Mouse (Mus musculus) frontal cortex, postnatal 36 days (tissue): Measurements from ENCODE around the gene Pcca.

ENCODE experiments used
- DNase-seq, 2 experiments: peaks; one replicate each; pipeline ENCODE4 v3.0.0; 2022; ENCODE audit warnings: low spot score in 2 of 2

The Pcca gene

GRCm38 (mm10) chr14:122885893-122886292 is 351.8 kb downstream of the Pcca start:
- DNase-seq: peak; percentile 34 to 38

DNA sequence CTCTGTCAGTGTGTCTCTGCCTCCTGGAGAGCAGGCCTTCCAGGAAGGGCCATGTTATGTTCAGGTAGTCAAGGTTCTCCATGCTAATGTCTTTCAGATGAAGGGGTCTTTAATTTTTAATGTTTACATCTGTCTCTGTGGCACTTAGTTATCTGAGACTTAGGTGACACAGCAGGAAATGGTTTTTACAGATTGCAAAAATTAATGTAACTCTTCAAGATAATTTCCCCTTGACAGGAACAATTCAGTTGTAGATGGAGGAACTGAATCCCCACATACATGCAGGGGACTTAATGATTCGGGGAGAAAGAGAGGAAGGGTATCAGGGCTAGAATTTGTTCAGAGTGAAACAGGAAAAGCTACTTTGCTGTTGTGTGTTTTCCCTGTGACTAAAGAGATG is 353.2 kb downstream of the Pcca start:
- no peak for DNase-seq

- DNase-seq: no peak
These were observed 353.8 kb downstream of the Pcca start for GRCm38 (mm10) chr14:122887702-122888479.

GRCm38 (mm10) chr14:122888480-122888872 is 354.4 kb downstream of the Pcca start:
- DNase-seq: no peak

- DNase-seq: no peak
These were observed 357.4 kb downstream of the Pcca start for GRCm38 (mm10) chr14:122891470-122891968.

DNA sequence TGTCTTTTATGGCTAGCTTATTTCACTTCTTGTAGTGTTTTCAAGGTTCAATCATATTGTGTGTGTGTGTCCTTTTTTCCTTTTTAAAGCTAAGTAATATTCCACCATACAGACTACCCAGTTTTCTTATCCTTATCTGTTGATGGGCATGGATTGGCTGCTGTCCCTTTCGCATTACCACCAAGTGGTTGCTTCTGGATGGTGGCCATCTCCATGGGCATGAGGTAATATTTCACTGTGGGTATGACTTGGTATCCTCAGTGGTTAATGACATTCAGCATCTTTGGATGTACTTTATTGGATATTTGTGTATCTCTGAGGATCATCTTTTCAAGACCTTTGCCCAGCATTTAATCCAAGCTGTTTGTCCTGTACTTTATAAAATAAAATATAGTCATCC is 362.0 kb downstream of the Pcca start:
- DNase-seq: no peak

DNA sequence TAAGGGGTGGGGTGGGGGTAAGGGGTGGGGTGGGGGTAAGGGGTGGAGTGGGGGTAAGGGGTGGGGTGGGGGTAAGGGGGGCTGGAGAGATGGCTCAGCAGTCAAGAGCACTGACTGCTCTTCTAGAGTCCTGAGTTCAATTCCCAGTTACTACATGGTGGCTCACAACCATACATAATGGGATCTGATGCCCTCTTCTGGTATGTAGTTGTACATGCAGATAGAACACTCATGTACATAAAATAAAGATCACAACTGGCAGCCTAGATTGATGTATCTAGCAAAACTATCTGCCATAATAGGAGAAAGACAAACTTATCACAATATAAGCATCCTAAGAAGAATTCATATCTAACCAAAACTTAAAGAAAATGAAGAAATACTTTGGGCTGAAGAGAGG is 364.4 kb downstream of the Pcca start:
- no peak for DNase-seq

DNA sequence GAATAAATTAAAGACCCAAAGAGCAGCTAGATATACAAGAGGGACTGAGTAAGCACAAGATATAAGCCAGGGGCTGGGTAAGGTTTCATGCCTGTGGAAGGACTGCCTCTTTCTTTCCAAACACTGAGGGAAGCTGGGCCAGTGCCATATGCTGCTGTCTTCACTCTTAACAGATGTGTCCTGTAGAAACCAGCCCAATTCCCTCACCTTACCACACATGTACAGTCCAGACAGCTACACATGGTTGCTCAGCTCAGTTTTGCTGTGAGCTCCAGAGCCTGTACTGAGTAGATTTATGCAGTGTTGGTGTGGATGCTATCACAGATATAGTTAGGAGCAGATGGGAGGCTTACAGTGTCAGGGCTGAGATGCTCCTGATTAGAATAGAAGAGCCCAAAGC is 366.6 kb downstream of the Pcca start:
- DNase-seq: no peak

DNA sequence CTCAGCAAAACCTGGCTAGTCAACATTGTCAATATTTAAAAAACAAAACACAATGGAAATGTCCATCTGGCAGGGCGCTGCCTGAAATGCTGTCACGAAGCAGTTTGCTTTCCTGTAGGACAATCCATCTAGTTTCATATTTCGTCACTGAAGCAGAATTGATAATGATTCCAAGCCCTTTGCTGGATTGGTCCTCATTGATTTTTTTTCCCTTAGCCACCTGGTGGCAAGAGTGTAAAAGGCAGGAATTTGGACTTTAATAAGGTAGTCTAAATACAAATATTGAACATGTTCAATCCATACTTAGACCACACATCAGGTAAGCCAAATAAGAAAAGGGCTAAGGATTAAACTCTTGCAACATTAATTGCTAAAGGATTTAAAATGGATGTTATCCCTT is 367.1 kb downstream of the Pcca start:
- no peak for DNase-seq

DNA sequence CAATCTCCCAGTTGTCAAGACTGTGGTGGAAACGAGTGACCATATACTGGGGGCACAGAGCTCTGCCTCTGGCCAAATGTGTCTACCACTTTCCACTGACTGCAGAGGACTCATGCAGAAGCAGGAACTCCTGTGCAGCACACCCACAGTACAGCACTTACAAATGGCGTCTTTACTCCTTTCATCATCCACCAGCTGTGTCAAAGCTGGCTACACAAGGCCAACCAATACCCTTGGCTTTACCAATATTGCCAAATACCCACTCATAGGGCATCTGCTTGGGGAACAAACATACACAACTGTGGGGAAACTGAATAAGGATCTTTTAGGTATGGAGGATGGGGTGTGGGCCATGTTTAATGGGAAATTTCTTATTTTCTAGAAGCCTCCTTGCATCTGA is 367.6 kb downstream of the Pcca start:
- DNase-seq: no peak

DNA sequence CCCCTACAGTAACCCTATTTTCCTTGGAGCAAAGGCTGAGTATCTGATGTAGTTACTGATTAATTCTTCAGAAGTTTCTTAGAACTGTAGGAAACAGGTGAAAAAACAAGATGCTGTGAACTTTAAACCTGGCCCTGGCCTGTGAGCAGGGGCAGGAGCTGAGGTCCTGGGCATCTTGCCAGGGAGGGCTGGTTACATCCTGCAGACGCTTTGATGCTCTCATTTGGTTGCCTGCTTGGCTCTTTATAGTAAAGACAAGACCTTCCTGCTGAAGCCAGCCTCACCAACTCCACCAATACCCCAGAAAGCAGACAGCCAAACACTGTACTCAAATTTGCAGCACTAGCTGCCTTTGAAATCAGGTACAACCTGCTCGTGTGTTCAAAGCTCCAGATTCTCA is 368.0 kb downstream of the Pcca start:
- DNase-seq: no peak

GRCm38 (mm10) chr14:122902884-122903283 is 368.8 kb downstream of the Pcca start:
- DNase-seq: peak; percentile 24 to 51

DNA sequence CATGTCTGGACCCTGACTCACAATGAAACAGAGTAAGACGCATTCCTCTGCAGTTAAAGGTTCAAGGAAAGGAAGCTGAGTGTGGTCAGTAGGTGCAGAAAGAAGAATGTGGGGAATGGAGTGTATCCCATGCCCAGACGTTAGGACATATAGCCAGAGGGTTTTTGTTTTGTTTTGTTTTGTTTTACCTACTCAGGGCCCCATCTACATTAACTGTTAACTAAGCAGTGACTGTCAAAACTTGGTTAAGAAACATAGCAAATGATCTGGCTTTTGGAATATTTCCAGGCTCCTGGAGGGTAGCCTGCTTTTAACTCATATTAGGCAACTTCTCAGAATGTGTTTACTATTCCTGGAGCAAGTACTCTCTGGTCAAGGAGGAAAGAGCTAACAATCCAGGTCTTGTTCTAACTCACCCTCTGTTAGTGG is 369.8 kb downstream of the Pcca start:
- DNase-seq: no peak

DNA sequence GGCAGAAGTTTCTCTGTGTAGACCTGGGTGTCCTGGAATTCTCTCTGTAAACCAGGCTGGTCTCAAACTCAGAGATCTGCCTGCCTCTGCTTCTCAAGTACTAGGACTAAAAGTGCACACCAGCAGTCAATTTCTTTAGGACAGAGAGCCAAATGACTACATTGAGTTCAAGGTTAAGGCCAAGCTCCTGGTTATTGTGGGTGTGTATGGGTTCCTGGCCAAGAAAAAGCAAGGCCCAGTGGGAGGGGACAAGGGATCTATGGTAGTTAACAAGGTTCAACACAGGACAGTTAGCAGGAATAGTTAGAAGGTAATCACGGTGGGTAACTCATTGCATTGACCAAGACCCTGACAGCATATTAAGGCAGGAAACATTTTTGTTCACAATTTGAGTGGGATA is 370.9 kb downstream of the Pcca start:
- no peak for DNase-seq

DNA sequence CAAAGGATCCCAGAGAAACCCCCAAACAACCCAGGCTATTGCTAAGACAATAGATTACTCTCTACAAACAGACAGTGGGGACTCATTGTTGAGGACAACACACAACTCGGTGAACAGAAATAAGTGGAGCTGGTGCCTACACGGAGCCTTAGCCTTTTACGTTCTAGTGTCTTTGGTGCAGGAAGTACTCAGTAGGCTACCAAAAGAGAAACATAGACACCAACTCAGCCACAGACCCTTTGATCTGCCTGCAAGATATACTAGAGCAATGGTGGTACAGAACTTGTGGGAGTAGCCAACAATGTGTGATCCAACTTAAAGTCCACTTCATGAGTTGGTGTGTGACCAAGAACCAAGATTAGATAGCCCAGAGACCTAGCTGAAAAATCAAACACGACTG is 374.0 kb downstream of the Pcca start:
- DNase-seq: no peak

DNA sequence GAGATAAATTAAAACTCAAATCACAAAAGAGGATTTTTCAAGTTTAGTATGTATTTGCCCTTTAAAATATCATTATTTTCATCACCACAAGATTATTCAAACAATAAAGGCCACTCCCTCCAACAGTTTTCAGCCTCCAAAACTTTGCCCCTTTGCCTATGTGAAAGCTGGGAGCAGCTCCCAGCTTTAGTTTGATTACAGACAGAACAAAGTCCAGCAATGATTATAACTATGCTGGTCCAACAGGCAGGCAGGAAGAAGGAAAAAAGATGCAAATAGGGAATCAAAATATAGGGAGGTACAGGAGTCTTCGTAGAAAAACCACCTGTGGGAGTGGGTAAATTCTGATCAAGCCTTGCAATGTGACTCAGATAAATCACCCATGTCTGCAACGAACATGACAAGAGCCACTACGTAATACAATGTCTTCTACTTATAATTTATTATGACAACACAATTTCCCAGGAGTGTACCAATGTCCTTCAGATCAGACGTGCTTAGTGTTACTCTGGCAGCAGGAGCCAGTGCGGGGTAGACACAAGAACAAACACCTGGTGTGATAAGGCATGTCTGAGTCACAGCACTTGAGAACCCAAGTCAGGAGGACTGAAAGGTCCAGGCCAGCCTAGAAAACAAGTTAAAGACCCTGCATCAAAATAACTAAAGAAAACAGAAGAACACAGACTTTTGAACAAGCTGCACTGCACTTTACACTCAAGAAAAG is 375.4 kb downstream of the Pcca start:
- no peak for DNase-seq

DNA sequence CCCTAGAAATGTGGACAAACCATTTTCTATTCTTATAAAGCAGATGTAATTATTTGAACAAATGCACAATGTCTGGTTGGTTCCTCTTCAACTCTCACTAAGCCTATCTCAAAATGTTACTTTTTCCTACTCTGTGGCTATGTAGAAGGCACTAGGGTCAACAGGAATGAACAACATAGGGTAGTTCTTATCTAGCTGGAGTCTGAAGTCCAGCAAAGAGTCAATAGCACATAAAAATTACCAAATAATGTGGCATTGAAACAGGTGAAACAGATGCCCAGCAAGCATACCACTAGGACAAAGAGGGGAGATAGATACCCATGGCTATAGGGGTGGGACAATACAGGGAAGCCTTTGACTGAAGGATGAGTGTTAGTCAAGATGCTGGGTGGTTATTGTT is 377.1 kb downstream of the Pcca start:
- DNase-seq: no peak

- DNase-seq: no peak
These were observed 378.0 kb downstream of the Pcca start for GRCm38 (mm10) chr14:122912137-122912536.

GRCm38 (mm10) chr14:122912812-122913498 is 378.8 kb downstream of the Pcca start:
- peak; percentile 58 to 64 for DNase-seq

- no peak for DNase-seq
These were observed 379.5 kb downstream of the Pcca start, which contains the start of gene Ggact for GRCm38 (mm10) chr14:122913657-122914056. TSS of gene Ggact (minus strand) at chr14:122913757.

DNA sequence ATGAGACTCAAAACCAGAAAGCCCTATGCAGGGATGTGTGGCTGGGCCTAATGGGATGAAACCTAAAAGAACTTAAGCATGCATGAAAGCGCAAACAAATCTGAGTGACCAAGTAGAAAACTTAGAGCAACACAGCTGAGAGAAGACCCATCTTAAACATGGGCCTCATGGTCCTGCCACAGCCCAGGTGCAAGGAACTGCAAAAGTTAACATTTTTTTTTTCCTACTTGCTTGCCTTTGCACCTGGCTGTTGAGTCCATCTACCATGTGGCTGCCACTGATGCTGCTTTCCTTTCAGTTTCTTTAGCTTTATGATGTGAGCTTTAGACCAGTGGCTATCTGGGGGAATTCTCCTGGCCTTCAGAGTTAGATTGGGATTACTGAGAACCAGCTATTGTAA is 383.6 kb downstream of the Pcca start:
- no peak for DNase-seq

GRCm38 (mm10) chr14:122920011-122920410 is 385.9 kb downstream of the Pcca start:
- no peak for DNase-seq
